Mouse (Mus musculus) cerebellum, postnatal 14 days (tissue): ENCODE measurements around the gene Olfr1360.
"Not testable (repeated sequence)": the region's sequence is repeated elsewhere in the genome, so short reads cannot be mapped to it uniquely, and the experiment has no call there.

Source experiments
- DNase-seq, 2 experiments: peaks; one replicate each; pipeline ENCODE4 v3.0.0; 2021; ENCODE audit warnings: mixed read lengths in 2 of 2

The Olfr1360 gene

DNA sequence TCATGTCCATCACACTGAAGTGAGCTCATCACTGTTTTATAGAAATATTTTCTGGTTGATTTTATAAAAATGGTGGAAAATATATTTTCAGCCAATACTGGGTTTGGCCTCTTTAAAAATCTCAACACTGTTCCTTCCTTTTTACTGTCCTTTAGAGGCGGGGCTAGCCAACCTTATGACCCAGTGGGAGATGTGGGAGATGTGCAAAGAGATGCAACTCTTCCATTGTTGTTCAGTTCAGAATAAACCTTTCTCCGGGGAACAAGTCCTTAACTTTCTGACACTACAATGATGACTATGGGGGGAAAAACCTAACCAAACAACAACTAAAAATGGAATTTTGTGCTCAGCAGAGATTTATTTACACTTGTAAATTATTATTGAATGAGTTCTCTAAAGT lies at the start of gene Olfr1360:
TSS of gene Olfr1360 (minus strand) at position 101 of the 400 bp plus-strand sequence.
- no peak for DNase-seq

DNA sequence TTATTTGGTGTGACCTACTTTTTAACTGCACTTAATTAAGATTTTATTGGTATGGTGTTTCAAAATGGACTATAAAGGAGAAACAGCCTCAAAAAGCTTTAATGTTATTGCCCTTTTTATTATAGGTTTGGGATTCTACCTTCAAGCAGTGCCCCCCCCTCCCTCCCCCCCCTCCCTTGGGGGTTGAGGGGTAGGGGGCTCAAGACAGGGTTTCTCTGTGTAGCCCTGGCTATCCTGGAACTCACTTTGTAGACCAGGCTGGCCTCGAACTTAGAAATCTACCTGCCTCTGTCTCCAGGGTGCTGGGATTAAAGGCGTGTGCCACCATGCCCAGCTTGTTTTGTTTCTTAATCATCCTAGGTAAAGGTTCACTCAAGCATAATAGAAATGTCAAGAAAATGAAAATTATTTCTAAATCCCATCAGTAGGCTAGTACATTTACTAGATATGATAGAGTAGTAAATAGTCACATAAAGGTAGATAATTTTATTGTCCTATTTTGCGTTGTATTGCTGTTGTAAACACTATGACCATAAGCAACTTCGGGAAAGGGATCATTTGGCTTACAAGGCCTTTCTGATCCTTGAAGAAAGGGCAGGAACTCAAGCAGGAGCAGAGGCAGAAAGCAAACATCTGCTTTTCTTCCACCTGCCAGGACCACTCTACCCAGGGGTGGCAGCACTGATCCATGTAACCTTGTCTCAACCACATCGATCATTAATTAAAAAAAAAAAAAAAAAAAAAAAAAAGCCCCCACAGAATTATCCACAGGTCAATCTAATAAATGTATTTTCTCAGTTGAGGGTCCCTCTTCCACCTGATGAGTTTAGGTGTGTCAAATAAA lies 46.0 kb upstream of the Olfr1360 start:
- no peak for DNase-seq

DNA sequence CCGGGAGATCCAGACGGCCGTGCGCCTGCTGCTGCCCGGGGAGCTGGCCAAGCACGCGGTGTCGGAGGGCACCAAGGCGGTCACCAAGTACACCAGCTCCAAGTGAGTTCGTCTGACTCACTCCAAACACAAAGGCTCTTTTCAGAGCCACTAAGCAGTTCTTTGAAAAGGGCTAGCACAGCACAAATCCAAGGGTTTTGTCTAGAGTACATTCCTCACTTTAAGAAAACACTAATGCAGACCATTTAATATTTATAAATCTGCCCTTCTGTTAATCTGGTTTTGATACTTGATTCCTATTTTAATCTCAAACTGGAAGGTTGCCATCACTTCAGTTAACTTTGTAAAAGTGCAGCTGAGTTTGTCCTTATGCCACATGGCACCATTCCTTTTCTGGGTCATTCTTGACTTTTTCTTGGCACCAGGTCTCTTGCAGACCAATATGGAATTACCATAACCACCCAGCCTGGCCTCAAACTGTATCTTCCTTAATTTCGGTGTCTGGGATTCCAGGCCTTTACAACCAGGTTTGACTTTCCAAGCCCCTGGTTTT lies 45.2 kb upstream of the Olfr1360 start:
- peak in 1 of 2 experiments; percentile 20 for DNase-seq

DNA sequence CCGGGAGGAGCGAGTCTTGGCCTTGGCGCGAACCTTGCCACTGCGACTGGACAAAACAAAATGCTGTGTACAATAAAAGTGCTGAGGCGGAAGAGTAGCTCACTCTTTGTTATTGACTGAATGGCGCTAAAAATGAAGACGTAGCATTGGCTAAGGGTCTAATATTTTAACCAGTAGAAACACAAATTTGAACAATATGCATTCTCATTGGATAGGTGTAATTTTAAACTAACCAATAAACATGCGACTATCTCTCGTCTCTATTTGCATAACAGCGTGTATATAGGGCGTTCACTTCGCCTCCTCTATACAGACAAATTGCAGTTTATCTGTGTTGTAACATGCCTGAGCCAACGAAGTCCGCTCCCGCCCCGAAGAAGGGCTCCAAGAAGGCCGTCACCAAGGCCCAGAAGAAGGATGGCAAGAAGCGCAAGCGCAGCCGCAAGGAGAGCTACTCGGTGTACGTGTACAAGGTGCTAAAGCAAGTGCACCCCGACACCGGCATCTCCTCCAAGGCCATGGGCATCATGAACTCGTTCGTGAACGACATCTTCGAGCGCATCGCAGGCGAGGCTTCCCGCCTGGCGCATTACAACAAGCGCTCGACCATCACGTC lies 44.7 kb upstream of the Olfr1360 start, which contains the start of gene Hist1h2bm:
TSS of gene Hist1h2bm (plus strand) at position 288 of the 616 bp plus-strand sequence.
- peak; percentile 52 to 75 for DNase-seq

DNA sequence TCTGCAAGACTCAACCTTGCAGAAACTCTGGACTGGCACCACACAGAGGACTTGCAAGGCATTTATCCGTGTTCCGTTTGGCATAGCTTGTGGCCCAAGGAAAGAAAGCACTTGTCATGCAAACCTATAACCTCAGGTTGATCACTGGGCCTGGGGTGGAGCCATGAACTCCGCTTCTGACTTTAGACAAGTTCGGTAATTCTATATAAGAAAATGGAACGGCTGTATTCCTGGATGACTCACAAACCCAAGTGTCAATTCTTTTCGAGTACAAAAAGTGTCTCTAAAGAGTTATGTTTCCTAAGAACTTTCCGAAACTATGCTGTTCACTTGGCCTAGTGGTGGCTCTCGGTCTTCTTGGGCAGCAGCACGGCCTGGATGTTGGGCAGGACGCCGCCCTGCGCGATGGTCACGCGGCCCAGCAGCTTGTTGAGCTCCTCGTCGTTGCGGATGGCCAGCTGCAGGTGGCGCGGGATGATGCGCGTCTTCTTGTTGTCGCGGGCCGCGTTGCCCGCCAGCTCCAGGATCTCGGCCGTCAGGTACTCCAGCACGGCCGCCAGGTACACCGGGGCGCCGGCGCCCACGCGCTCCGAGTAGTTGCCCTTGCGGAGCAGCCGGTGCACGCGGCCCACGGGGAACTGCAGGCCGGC lies 44.0 kb upstream of the Olfr1360 start:
- DNase-seq, result not testable (repeated sequence)

DNA sequence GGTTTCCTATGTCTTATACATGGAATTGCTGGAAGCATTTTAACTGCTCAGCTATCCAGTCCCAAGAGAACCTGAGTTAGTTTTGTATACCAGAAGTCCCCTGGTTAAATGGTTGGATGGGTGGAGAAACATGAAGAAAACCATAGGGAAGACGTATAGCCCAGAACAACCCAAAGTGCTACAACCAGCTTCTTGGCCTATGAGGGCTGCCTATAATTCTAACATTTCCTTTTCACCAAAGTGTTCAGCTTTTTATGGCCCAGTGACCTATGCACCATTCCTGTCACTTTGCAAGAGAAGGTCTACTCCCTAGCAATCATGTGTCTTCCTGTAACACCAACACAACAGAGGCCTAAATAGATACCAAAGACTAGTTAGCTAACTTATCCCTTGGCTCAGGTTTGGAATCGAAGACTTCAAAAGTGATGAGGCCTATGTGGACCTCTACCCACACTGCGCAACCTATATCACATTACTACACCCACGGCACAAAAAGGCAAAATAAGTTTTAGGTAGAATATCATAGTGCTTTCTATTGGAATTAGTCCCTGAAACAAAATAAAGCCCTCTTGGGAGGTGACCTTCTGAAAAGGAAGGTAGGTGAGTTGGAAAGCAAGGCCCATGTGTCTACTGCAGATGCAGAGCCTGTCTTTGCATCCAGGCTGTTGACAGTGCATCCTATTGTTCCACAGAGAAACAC lies 41.3 kb upstream of the Olfr1360 start:
- no peak for DNase-seq

DNA sequence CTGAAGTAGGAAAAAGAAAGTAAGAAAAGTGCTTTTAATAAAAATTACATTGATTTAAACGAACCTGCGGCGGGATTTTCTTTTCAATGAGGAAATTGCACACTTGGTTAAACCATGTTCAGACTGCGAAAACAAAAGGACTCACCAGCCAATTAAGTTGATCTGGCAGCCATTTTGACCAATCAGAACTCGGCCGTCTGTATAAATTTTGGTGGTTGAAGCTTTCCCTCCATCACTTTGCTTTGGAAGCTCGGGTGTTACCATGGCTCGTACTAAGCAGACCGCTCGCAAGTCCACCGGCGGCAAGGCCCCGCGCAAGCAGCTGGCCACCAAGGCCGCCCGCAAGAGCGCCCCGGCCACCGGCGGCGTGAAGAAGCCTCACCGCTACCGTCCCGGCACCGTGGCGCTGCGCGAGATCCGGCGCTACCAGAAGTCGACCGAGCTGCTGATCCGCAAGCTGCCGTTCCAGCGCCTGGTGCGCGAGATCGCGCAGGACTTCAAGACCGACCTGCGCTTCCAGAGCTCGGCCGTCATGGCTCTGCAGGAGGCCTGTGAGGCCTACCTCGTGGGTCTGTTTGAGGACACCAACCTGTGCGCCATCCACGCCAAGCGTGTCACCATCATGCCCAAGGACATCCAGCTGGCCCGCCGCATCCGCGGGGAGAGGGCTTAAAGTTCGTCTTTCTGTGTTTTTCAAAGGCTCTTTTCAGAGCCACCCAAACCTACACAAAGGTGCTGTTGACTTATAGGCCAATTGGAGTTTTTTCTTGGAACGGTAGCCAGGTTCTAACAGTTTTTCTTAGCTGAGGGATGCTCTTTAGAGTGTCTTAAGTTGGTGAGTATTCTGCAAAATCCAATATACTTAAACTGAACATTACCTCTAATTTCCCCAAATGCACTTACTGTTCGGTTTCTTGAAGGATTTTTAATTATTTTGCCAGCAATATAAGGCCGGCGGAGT lies 40.5 kb upstream of the Olfr1360 start, which contains the start of gene Hist1h3h:
TSS of gene Hist1h3h (plus strand) at position 263 of the 961 bp plus-strand sequence.
- DNase-seq, result peak; percentile 79 to 82

DNA sequence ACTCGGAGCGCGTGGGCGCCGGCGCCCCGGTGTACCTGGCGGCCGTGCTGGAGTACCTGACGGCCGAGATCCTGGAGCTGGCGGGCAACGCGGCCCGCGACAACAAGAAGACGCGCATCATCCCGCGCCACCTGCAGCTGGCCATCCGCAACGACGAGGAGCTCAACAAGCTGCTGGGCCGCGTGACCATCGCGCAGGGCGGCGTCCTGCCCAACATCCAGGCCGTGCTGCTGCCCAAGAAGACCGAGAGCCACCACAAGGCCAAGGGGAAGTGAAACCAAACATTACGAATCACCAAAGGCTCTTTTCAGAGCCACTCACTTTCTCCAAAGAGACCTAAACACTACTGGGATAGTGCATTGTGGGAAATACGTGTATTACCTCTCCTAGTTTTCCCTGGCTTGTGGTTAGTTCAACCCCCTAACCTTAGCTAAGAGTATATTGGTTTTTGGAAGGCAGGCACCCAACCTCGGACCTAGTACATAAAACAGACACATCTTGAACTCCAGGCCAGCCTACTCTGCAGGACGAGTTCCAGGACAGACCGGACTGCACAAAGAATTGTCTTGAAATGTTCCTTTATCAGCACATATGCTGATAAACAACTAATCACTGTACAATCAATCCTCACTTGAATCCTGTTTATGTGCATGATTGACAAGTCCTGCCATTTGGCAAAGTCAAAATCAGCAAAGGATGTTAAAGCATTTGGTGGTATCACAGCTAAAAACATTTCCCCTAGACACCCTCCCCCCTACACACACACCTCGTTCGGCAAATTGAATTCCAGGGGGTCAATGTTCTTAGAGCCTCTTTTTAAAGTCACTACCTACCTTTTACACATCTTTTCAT lies 39.6 kb upstream of the Olfr1360 start:
- DNase-seq, result not testable (repeated sequence)

DNA sequence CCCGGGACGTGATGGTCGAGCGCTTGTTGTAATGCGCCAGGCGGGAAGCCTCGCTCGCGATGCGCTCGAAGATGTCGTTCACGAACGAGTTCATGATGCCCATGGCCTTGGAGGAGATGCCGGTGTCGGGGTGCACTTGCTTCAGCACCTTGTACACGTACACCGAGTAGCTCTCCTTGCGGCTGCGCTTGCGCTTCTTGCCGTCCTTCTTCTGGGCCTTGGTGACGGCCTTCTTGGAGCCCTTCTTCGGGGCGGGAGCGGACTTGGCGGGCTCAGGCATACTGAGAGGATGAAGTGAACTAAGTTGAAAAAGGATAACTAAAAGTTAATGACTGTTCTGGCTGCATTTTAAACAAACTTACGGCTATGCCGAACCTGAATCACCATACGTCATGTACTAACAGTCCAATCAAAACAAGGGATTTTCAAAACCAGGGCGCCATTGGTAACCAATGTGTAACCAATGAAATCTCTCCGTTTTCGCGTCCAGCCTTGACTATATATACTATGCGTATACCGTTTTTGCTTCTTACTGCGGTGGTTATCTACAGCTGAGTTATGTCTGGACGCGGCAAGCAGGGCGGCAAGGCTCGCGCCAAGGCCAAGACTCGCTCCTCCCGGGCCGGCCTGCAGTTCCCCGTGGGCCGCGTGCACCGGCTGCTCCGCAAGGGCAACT lies 38.8 kb upstream of the Olfr1360 start, which contains the start of the genes Hist1h2bl and Hist1h2ai:
TSS of gene Hist1h2bl (minus strand) at position 280 of the 676 bp plus-strand sequence.
TSS of gene Hist1h2ai (plus strand) at position 559 of the 676 bp plus-strand sequence.
- peak; percentile 77 to 86 for DNase-seq

DNA sequence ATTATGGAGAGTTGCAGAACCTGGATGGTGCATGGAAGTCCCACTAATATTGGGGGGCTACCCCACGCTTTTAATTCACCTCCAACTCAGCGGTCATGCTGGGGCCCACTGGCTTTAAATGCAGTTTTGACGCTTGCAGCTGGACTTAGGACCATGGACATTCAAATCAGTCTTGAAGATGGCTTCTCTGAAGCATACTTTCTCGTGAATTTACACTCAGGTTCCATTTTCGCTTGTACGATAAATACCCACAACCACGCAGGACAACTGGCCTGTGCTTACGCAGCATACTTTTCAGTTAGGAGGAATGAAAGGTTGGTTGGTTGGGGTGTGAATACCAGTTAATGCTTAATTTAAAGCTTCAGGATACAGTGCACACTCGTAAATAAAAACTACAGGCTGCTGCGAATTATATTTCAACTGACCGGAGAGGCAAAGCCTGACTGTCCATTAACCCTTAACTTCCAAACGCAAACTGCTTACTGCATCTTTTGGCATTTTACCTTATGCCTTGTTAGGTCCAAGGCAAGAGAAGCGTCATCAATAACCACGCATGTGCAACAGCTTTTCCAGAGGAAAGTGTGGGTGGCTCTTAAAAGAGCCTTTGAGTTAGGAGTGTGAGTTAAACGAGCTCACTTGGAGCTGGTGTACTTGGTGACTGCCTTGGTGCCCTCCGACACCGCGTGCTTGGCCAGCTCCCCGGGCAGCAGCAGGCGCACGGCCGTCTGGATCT lies 38.1 kb upstream of the Olfr1360 start:
- DNase-seq, result peak in 1 of 2 experiments; percentile 17

DNA sequence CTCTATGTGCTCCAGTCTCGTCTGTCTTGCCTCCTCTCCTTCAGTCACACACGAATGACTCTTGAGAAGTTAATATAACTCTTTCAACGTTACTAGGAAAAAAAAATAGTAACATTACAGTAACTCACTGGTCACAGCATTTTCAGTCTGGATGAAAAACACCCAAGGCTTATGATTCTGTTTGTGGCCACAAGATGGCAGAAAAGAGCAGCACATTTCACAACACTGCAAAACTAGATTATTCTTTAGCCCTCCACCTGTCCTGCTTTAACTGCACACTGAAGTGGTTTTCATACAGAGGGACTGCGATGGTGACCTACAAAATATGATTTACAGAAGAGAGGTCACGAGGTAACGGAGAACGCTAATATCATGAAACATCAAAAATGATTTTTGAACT lies 37.5 kb upstream of the Olfr1360 start:
- DNase-seq, result peak; percentile 72 to 80

DNA sequence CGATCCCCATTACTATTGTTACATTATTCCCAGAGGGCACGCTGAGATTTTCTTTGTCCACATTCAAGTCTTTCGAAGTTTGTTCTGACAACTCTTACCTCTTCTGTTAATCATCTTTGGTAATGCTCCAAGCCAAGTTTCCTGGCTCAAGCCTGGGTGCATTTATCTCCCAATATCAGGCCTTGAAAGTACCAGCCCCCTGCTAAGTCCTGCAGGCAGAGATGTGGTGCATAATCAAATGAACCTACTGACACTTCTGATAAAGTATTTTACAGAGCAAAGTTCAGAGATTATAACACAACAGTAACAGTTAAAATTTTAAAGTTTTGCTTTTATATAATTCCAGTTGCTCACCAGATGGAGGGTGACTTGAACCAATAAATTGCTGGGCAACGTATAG lies 34.5 kb upstream of the Olfr1360 start:
- DNase-seq, result no peak

DNA sequence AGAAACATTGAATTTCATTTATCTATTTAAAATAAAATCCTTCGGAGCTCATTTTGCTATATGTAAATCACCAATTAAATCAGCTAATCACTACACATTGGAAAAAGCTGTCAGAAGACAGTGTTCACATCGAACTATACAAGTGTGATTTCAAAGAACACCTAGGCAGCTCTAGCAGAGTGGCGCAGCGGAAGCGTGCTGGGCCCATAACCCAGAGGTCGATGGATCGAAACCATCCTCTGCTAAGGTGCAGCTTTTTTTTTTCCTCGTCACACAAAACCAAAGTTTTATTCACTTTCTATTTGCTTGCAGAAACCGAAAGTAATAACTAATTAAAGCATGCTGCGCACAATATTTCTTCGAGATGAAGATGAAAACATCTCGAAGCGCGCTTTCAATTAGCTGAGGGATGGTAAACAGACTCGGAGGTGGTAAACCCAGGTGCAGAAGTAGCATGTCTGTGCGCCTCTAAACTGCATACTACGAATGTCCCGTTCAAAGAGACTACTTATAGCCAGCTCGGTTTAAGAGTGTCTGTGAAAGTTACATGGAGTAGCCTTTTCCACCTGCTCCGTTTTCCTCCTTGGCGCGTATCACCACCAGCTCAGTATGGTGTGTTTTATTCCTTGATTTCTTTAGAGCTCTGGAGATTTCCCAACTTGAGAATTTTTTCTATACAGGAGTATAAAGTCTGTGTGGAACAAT lies 33.8 kb upstream of the Olfr1360 start:
- peak; percentile 88 to 89 for DNase-seq

DNA sequence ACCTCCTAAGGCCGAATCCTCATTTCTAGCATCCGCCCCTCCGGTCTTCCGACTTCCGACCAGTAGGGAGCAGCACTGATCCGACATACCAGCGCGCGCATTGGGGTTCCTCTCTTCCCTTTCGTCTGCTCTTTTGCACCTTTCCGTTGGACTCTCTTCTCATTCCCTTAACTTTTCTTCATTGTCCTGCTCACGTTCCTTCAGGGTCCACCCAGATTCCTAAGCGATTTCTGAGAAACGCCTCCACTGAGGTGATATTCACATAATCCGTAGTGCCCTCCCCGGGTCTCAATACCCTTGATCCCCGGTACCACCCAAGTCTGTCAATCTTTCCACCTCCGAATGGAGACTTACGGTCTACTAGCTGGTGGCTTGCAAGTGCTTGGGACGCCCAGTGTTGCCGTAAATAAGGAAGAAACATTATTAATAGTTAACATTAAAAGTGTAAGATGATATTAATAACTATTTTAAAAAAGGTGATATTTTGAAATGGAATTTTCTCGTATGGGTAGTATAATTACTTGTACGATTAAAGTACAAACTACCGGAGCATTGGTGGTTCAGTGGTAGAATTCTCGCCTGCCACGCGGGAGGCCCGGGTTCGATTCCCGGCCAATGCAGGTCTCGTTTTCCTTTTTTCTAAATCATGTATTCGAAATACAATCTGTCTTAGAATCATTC lies 33.0 kb upstream of the Olfr1360 start:
- DNase-seq, result peak; percentile 92 to 96

DNA sequence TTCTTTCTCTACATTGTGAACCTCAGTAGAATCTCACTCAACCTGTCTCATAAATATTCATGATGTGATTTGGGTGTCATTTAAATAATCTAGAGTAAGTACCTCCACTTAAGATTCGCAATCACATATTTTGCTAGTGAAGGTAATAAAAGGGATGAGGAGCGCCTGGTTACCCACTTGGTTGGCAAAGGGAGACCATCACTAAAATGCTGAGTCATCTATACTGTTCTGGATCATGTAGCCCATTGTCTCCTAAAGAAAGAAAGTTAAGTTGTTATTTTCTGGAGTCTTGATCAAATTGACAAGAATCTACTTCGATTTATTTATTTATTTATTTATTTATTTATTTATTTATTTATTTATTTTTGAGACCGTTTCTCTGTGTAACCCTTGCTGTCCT lies 29.5 kb upstream of the Olfr1360 start:
- DNase-seq, result no peak

DNA sequence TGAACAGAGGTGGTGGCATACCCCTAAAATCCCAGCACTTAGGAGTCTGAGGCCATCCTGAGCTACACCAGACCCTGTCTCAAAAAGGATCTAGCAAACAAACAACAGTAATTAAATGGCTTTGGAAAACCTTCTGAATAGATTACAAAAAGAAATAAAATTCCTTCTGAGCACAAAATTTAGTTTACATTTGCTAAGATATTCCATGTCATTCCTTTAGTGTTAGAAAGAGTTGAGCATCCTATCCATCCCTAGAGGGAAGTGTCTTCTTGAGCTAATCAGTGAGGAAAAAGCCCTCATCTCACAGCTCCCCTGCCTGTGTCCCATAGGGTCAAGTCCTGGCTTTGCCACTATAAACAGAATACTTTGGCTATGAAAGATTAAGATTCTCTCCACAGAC lies 20.6 kb upstream of the Olfr1360 start, which contains the start of gene Olfr1359:
TSS of gene Olfr1359 (plus strand) at position 301 of the 400 bp plus-strand sequence.
- DNase-seq, result no peak

DNA sequence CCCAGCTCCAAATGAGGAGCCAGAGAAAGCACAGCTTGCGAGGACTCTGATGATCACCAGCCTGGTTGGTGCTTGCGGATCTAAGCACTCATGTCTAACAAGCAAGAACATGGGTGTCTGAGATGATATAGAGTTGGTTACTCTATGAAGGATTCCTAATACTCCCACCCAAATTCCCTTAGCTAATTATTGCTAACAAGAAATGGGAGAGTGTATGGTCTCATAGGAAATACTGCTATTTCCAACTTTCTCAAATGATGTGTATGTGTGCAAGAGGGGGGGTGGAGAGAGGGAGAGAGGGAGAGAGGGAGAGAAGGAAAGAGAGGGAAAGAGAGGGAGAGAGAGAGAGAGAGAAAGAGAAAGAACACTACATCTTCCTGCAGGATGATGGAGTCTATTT lies 13.9 kb downstream of the Olfr1360 start, which contains the start of gene Olfr1361:
TSS of gene Olfr1361 (minus strand) at position 101 of the 400 bp plus-strand sequence.
- DNase-seq, result no peak
